In genomic region chr10:39555289-39555715, GRCm38 (mm10) we compare ENCODE assay signal across 8 mouse cellular contexts. TPM values are rescaled to one million over a fixed set of nuclear protein-coding genes. Genes with fewer than 3 reads are reported as not detected.
A peak's percentile ranks its signal among the peaks of the same experiment; 100 is the strongest.
DNase-seq lines count a peak whose midpoint lies in the region; ATAC-seq and TF ChIP-seq lines count a peak whose summit lies in the region.

No protein-coding gene starts in this region.

- H3K27ac ChIP-seq in kidney, adult 2 months (ENCODE audit: insufficient read depth, low read depth, low read length): peak overlapping the region; percentile 62
- peak overlapping the region; percentile 77 for H3K27ac ChIP-seq in embryonic facial prominence, embryonic 13.5 days
- H3K27ac ChIP-seq in limb, embryonic 11.5 days (replicated peaks; ENCODE audit: low read depth, low read length): peak overlapping the region; percentile 82
- peak overlapping the region; percentile 58 for H3K27ac ChIP-seq in midbrain, embryonic 16.5 days (ENCODE audit: low read length)

- H3K9me3 ChIP-seq in embryonic facial prominence, embryonic 13.5 days: no peaks in the 10 kb centered on the region
- no peaks in the 10 kb centered on the region for H3K9me3 ChIP-seq in limb, embryonic 11.5 days (ENCODE audit: control insufficient read depth, low read length)
- no peaks in the 10 kb centered on the region for H3K9me3 ChIP-seq in midbrain, embryonic 16.5 days (replicated peaks; ENCODE audit: control insufficient read depth, low read length, poor library complexity, severe bottlenecking)

- H3K36me3 ChIP-seq in kidney, adult 2 months (ENCODE audit: control insufficient read depth, insufficient read depth, low read length): no peaks in the 10 kb centered on the region
- 0 out of 2 replicates have a peak, but pooled peaks cover 3% of the 10 kb centered on the region for H3K36me3 ChIP-seq in embryonic facial prominence, embryonic 13.5 days
- no peaks in the 10 kb centered on the region; the same call in 1 of the 2 replicates for H3K36me3 ChIP-seq in limb, embryonic 11.5 days (ENCODE audit: control insufficient read depth, insufficient read depth, low read length)
- H3K36me3 ChIP-seq in midbrain, embryonic 16.5 days (ENCODE audit: control insufficient read depth, insufficient read depth, low read length): no peaks in the 10 kb centered on the region

- H3K9ac ChIP-seq in embryonic facial prominence, embryonic 13.5 days: no peak overlapping the region
- H3K9ac ChIP-seq in limb, embryonic 11.5 days (ENCODE audit: low read length): no peak overlapping the region
- H3K9ac ChIP-seq in midbrain, embryonic 16.5 days (ENCODE audit: low read depth, low read length): no peak overlapping the region

- ATAC-seq in embryonic facial prominence, embryonic 13.5 days (ENCODE audit: insufficient number of reproducible peaks, insufficient read depth, low FRiP score, low TSS enrichment, low read depth): peak; percentile 15; the same call in 1 of the 2 replicates
- peak; percentile 56 for ATAC-seq in limb, embryonic 11.5 days (ENCODE audit: insufficient number of reproducible peaks, low FRiP score, low TSS enrichment, low read depth)
- ATAC-seq in midbrain, embryonic 16.5 days: no peak

- WGBS in kidney, adult 2 months: 61% methylated on average over 7 of the region's 7 CpGs
- WGBS in embryonic facial prominence, embryonic 13.5 days: 18% methylated on average over 7 of the region's 7 CpGs
- WGBS in limb, embryonic 11.5 days: 16% methylated on average over 7 of the region's 7 CpGs
- 19% methylated on average over 7 of the region's 7 CpGs for WGBS in midbrain, embryonic 16.5 days

- no peak for TF ChIP-seq CTCF in kidney, adult 2 months (conservative IDR thresholded peaks at IDR 0.05; ENCODE audit: insufficient read depth, insufficient read length, low read depth, low read length)

- H3K4me2 ChIP-seq in embryonic facial prominence, embryonic 13.5 days: no peak overlapping the region
- H3K4me2 ChIP-seq in limb, embryonic 11.5 days (ENCODE audit: low read depth, severe bottlenecking): peak overlapping the region; percentile 15
- no peak overlapping the region for H3K4me2 ChIP-seq in midbrain, embryonic 16.5 days (ENCODE audit: low read length)

- H3K4me3 ChIP-seq in kidney, adult 2 months (ENCODE audit: insufficient read depth, low read depth, low read length): no peak overlapping the region
- no peak overlapping the region for H3K4me3 ChIP-seq in embryonic facial prominence, embryonic 13.5 days
- H3K4me3 ChIP-seq in limb, embryonic 11.5 days (ENCODE audit: low read depth, low read length): no peak overlapping the region
- H3K4me3 ChIP-seq in midbrain, embryonic 16.5 days (ENCODE audit: low read depth, low read length): no peak overlapping the region

- TF ChIP-seq POLR2A in kidney, adult 2 months (IDR thresholded peaks at IDR 0.05; ENCODE audit: low read depth, low read length): no peak

- H3K27me3 ChIP-seq in kidney, adult 2 months (replicated peaks; ENCODE audit: control insufficient read depth, insufficient read depth, low read length): no peaks in the 10 kb centered on the region
- no peaks in the 10 kb centered on the region for H3K27me3 ChIP-seq in embryonic facial prominence, embryonic 13.5 days
- H3K27me3 ChIP-seq in limb, embryonic 11.5 days (ENCODE audit: control insufficient read depth, insufficient read depth, low read length): no peaks in the 10 kb centered on the region
- H3K27me3 ChIP-seq in midbrain, embryonic 16.5 days (ENCODE audit: control insufficient read depth, insufficient read depth, low read depth, low read length): no peaks in the 10 kb centered on the region

- H3K4me1 ChIP-seq in kidney, adult 2 months (ENCODE audit: control insufficient read depth, insufficient read depth, low read length): peaks cover 13% of the 10 kb centered on the region; the same call in 1 of the 2 replicates
- peaks cover 69% of the 10 kb centered on the region for H3K4me1 ChIP-seq in embryonic facial prominence, embryonic 13.5 days
- H3K4me1 ChIP-seq in limb, embryonic 11.5 days (ENCODE audit: control insufficient read depth, insufficient read depth, low read length): peaks cover 53% of the 10 kb centered on the region
- H3K4me1 ChIP-seq in midbrain, embryonic 16.5 days (ENCODE audit: control insufficient read depth, insufficient read depth, low read length): peaks cover 70% of the 10 kb centered on the region

- DNase-seq in kidney, adult 2 months: no peak
- DNase-seq in kidney, adult 11 months: no peak
- DNase-seq in limb, embryonic 11.5 days (ENCODE audit: low spot score): peak; percentile 78
- no peak for DNase-seq in cerebellum, adult 9-11 months
- no peak for DNase-seq in frontal cortex, postnatal 14 days (ENCODE audit: low spot score in 2 of 2)
- DNase-seq in spleen, postnatal 10 days (ENCODE audit: low spot score in 2 of 2): no peak

RNA-seq across cellular contexts. Expression of gene Traf3ip2, which starts 57.4 kb away (rescaled TPM):
- polyA plus RNA-seq in kidney, adult 2 months (2012; rRNA removed): 10.4 and 12.8 TPM in 2 replicates
- polyA plus RNA-seq in embryonic facial prominence, embryonic 13.5 days (2015; fragmentation: Nextera tagmentation; extraction: Ambion mirVana): 15.8 and 18.1 TPM in 2 replicates
- polyA plus RNA-seq in limb, embryonic 11.5 days (2014; fragmentation: Nextera tagmentation; extraction: Ambion mirVana): 5.9 and 8.0 TPM in 2 replicates
- 5.2 and 6.7 TPM in 2 replicates for polyA plus RNA-seq in midbrain, embryonic 16.5 days (2015; fragmentation: Nextera tagmentation; extraction: Ambion mirVana)
